Mouse (Mus musculus) neural tube, postnatal 0 days (tissue): ENCODE data around the gene Tcp11x2. TPM values are rescaled to one million over a fixed set of nuclear protein-coding genes. Genes with fewer than 3 reads are reported as not detected.

Experiments used
- polyA plus RNA-seq: library from polyadenylated mRNA; unstranded; fragments of >200 nt; fragmentation: Nextera tagmentation; extraction: Ambion mirVana; gene quantifications from 2 replicates; pipeline ENCODE4 v1.2.1, GENCODE M21; 2015

Tcp11x2 gene
- polyA plus RNA-seq = not detected in 2 replicates

DNA sequence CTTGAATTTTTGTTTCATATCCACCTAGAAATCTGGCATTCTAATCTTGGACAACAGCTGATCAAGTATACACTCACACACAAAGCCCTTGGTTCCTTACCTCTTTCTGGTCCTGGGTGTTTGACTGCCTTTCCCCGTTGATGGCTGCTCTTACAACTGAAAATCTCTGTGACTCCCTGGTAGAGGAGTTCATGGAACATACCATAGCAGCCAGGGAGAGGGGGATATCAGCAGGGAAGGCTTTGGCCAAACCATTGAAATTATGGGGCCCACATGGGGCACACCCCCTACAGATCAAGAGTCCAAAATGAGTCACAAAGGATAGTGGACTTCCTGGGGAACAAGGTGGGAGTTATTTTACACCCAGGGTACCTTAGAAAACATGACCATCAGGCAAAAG lies at the start of gene Tcp11x2:
Tcp11x2 (minus strand) TSS at position 158 of the 400 bp plus-strand sequence.

GRCm38 (mm10) chrX:135742304-135743055 lies 48.9 kb upstream of the Tcp11x2 start, which contains the start of the genes Armcx5 and Gprasp1:
TSS of gene Armcx5 (plus strand) at chrX:135742733.
TSS of gene Gprasp1 (plus strand) at chrX:135742733.

GRCm38 (mm10) chrX:135725161-135725560 lies 31.6 kb upstream of the Tcp11x2 start, which contains the start of gene Tmsb15a:
TSS of gene Tmsb15a (minus strand) at chrX:135725261.

GRCm38 (mm10) chrX:135627605-135628004 lies 66.0 kb downstream of the Tcp11x2 start, which contains the start of gene Prame:
TSS of gene Prame (minus strand) at chrX:135627705.

Other genes starting within 250 kb of the Tcp11x2 start
- gene AV320801, start 199.2 kb downstream of the Tcp11x2 start, polyA plus RNA-seq = not detected in 2 replicates
- 0.14 TPM in 1 of 2 replicates, not detected in the other for gene Nxf7, start 95.0 kb downstream of the Tcp11x2 start, polyA plus RNA-seq
- gene Prame, start 66.1 kb downstream of the Tcp11x2 start, polyA plus RNA-seq = not detected in 2 replicates
- gene Tmsb15a, start 31.5 kb upstream of the Tcp11x2 start, polyA plus RNA-seq = not detected in 2 replicates
- 15.3 and 16.0 TPM in 2 replicates for gene Armcx5, start 48.9 kb upstream of the Tcp11x2 start, polyA plus RNA-seq
- 203 and 219 TPM in 2 replicates for gene Gprasp1, start 48.9 kb upstream of the Tcp11x2 start, polyA plus RNA-seq
- 96.3 and 97.5 TPM in 2 replicates for gene Bhlhb9, start 103.8 kb upstream of the Tcp11x2 start, polyA plus RNA-seq
- 238 and 248 TPM in 2 replicates for gene Gprasp2, start 145.2 kb upstream of the Tcp11x2 start, polyA plus RNA-seq